Mouse (Mus musculus): Measurements from ENCODE around the gene Gid4. TPM values are rescaled to one million over a fixed set of nuclear protein-coding genes. Genes with fewer than 3 reads are reported as not detected.

Gid4 gene
- 10 to 100 TPM; 41.2 to 48.6 TPM for total RNA-seq (2021)
- long read RNA-seq, experiment 1, full-length matches to known transcripts = 45 of 61 reads
- long read RNA-seq, experiment 1, partial matches to known transcripts = 14 of 61 reads
- long read RNA-seq, experiment 1, other reads (novel, unspliced or antisense) = 2 of 61 reads
- long read RNA-seq, experiment 2, full-length matches to known transcripts = 18 of 24 reads
- long read RNA-seq, experiment 2, partial matches to known transcripts = 0 of 24 reads
- long read RNA-seq, experiment 2, other reads (novel, unspliced or antisense) = 6 of 24 reads

- peak; percentile 98 to 99 for DNase-seq
Measured at GRCm38 (mm10) chr11:60416963-60417716, at the start of gene Gid4. TSS of gene Gid4 (plus strand) at chr11:60417145.

GRCm38 (mm10) chr11:60367256-60367655 is 49.7 kb upstream of the Gid4 start:
- no peak for DNase-seq

GRCm38 (mm10) chr11:60368909-60369308 is 48.0 kb upstream of the Gid4 start:
- no peak for DNase-seq

- DNase-seq = no peak
Measured at GRCm38 (mm10) chr11:60369448-60369847, 47.5 kb upstream of the Gid4 start.

GRCm38 (mm10) chr11:60370431-60370830 is 46.5 kb upstream of the Gid4 start:
- DNase-seq = no peak

- DNase-seq = no peak
Measured at GRCm38 (mm10) chr11:60374481-60374880, 42.5 kb upstream of the Gid4 start.

GRCm38 (mm10) chr11:60383518-60383917 is 33.4 kb upstream of the Gid4 start:
- DNase-seq = no peak

GRCm38 (mm10) chr11:60384762-60385421 is 32.1 kb upstream of the Gid4 start:
- DNase-seq = no peak

- no peak for DNase-seq
Measured at GRCm38 (mm10) chr11:60385946-60386345, 31.0 kb upstream of the Gid4 start.

GRCm38 (mm10) chr11:60387944-60388343 is 29.0 kb upstream of the Gid4 start:
- no peak for DNase-seq

- no peak for DNase-seq
Measured at GRCm38 (mm10) chr11:60391346-60391745, 25.6 kb upstream of the Gid4 start.

- no peak for DNase-seq
Measured at GRCm38 (mm10) chr11:60396546-60396945, 20.4 kb upstream of the Gid4 start.

- no peak for DNase-seq
Measured at GRCm38 (mm10) chr11:60397172-60397571, 19.8 kb upstream of the Gid4 start.

GRCm38 (mm10) chr11:60406606-60407005 is 10.3 kb upstream of the Gid4 start:
- DNase-seq = no peak

GRCm38 (mm10) chr11:60412173-60412572 is 4.8 kb upstream of the Gid4 start:
- peak; percentile 50 to 86 for DNase-seq

GRCm38 (mm10) chr11:60412921-60413320 is 4.0 kb upstream of the Gid4 start:
- no peak for DNase-seq

GRCm38 (mm10) chr11:60416590-60416962 is 369 bp upstream of the Gid4 start:
- no peak for DNase-seq

- peak in 1 of 2 experiments; percentile 43 for DNase-seq
Measured at GRCm38 (mm10) chr11:60417717-60418472, 950 bp downstream of the Gid4 start, which contains the start of gene Atpaf2. TSS of gene Atpaf2 (minus strand) at chr11:60418457.

- peak in 1 of 2 experiments; percentile 14 for DNase-seq
Measured at GRCm38 (mm10) chr11:60418473-60418803, 1.5 kb downstream of the Gid4 start.

GRCm38 (mm10) chr11:60422046-60422668 is 5.2 kb downstream of the Gid4 start:
- no peak for DNase-seq

- DNase-seq = no peak
Measured at GRCm38 (mm10) chr11:60423006-60423405, 6.1 kb downstream of the Gid4 start.

- DNase-seq = no peak
Measured at GRCm38 (mm10) chr11:60426417-60426816, 9.5 kb downstream of the Gid4 start.
